Mouse (Mus musculus): Measurements from ENCODE around the gene Acaca. TPM values are rescaled to one million over a fixed set of nuclear protein-coding genes. Genes with fewer than 3 reads are reported as not detected.

Gene Acaca
- polyA plus RNA-seq, 1 experiment from 2014 or later, result 12.0 TPM

DNA sequence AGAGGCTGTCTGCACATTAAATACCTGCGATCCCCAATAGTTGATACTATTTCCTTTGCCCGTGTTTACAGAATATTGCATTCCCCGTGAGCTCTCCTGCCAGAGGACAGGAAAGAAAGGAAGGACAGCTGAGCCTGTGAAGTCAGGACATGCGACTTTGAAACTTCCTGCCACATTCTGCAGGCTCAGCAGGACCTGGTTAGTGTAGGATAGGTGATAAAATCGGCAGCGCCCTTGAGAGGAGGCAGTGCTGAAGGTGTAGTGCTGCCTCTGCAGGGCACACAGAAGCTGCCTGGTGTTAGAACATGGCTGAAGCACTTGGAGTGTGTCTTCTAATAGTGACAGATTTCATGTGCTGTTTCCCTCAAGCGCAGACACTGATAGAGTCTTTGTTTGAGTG is 264.1 kb downstream of the Acaca start:
- no peak overlapping the region for H3K4me3 ChIP-seq (ENCODE audit: low read length)
- no peak overlapping the region for H3K27ac ChIP-seq (ENCODE audit: low read length)
- WGBS, result 65% methylated on average over 7 of the region's 7 CpGs
- no peaks in the 10 kb centered on the region for H3K4me1 ChIP-seq (ENCODE audit: insufficient read depth, low read length)
- H3K9ac ChIP-seq (replicated peaks; ENCODE audit: low read length), result no peak overlapping the region
- peaks cover 8% of the 10 kb centered on the region; the same call in 1 of the 2 replicates for H3K36me3 ChIP-seq (ENCODE audit: insufficient read depth, low read length)
- no peak for ATAC-seq (ENCODE audit: low FRiP score, low TSS enrichment)
- no peak overlapping the region for H3K4me2 ChIP-seq (replicated peaks; ENCODE audit: low read depth, low read length)
- H3K27me3 ChIP-seq (ENCODE audit: insufficient read depth, low read length), result no peaks in the 10 kb centered on the region
- H3K9me3 ChIP-seq (ENCODE audit: low read length), result no peaks in the 10 kb centered on the region

DNA sequence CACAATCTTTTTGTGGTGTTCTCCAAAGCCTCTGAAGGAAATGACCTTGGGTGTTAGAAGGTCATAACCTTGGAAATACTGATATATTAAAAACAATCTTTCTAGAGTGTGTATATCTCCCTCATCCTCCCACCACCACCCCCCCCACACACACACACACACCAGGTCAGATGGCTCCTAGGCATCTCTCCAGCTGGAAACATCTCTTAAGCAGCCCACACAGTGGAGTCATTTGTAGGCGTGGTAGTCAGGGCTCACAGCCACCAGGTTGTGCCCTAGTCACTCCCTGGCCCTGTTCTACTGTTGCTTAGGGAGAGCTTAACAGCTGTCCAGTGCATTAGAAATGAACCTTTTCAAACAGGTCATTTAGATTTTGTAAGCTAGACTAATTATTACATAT is 265.5 kb downstream of the Acaca start:
- no peak overlapping the region for H3K9ac ChIP-seq (replicated peaks; ENCODE audit: low read length)
- no peak overlapping the region for H3K4me3 ChIP-seq (ENCODE audit: low read length)
- ATAC-seq (ENCODE audit: low FRiP score, low TSS enrichment), result no peak
- H3K27me3 ChIP-seq (ENCODE audit: insufficient read depth, low read length), result no peaks in the 10 kb centered on the region
- no peak overlapping the region for H3K4me2 ChIP-seq (replicated peaks; ENCODE audit: low read depth, low read length)
- WGBS, result 61% methylated on average over 1 of the region's 1 CpGs
- no peaks in the 10 kb centered on the region for H3K9me3 ChIP-seq (ENCODE audit: low read length)
- no peak overlapping the region for H3K27ac ChIP-seq (ENCODE audit: low read length)
- peaks cover 8% of the 10 kb centered on the region; the same call in 1 of the 2 replicates for H3K36me3 ChIP-seq (ENCODE audit: insufficient read depth, low read length)
- H3K4me1 ChIP-seq (ENCODE audit: insufficient read depth, low read length), result no peaks in the 10 kb centered on the region

DNA sequence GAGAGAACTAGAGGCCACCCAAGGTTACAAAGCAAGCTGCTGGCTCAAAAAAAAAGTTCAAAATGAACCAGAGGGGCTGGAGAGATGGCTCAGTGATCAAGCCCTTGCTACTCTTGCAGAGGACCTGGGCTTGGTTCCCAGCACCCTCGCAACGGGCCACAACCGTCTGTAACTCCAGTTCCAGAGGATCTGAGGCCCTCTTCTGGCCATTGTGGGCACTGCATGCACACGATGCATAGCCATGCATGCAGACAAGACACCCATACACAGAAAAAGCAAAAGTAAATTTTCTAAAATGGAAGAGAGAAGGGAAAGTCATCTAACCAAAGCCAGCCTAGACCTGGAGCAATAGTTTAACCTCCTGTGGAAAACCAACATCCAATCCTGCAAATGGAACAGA is 277.3 kb downstream of the Acaca start:
- H3K9ac ChIP-seq (replicated peaks; ENCODE audit: low read length), result no peak overlapping the region
- H3K9me3 ChIP-seq (ENCODE audit: low read length), result peaks cover 5% of the 10 kb centered on the region; the same call in 1 of the 2 replicates
- no peaks in the 10 kb centered on the region for H3K36me3 ChIP-seq (ENCODE audit: insufficient read depth, low read length)
- WGBS, result 94% methylated on average over 4 of the region's 4 CpGs
- no peaks in the 10 kb centered on the region for H3K27me3 ChIP-seq (ENCODE audit: insufficient read depth, low read length)
- ATAC-seq (ENCODE audit: low FRiP score, low TSS enrichment), result no peak
- no peak overlapping the region for H3K4me2 ChIP-seq (replicated peaks; ENCODE audit: low read depth, low read length)
- H3K4me3 ChIP-seq (ENCODE audit: low read length), result no peak overlapping the region
- H3K27ac ChIP-seq (ENCODE audit: low read length), result no peak overlapping the region
- H3K4me1 ChIP-seq (ENCODE audit: insufficient read depth, low read length), result no peaks in the 10 kb centered on the region

DNA sequence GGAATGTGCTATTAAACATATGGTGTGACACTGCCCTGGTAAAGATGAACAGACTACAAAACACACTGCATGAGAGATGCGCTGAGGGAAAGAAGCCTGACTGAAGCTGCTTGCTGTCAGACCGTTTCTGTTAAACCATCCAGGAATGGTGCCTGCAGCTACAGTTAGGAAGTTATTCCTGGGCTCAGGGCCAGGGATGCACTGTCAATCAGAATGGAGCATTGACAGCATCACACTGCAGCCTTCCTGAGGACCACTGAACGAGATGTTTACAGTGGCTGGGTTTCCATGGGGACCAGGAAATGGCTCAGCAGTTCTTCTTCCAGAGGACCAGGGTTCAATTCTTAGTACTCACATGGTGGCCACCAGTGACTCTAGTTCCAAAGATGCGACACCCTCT is 280.9 kb downstream of the Acaca start:
- WGBS, result 62% methylated on average over 4 of the region's 4 CpGs

DNA sequence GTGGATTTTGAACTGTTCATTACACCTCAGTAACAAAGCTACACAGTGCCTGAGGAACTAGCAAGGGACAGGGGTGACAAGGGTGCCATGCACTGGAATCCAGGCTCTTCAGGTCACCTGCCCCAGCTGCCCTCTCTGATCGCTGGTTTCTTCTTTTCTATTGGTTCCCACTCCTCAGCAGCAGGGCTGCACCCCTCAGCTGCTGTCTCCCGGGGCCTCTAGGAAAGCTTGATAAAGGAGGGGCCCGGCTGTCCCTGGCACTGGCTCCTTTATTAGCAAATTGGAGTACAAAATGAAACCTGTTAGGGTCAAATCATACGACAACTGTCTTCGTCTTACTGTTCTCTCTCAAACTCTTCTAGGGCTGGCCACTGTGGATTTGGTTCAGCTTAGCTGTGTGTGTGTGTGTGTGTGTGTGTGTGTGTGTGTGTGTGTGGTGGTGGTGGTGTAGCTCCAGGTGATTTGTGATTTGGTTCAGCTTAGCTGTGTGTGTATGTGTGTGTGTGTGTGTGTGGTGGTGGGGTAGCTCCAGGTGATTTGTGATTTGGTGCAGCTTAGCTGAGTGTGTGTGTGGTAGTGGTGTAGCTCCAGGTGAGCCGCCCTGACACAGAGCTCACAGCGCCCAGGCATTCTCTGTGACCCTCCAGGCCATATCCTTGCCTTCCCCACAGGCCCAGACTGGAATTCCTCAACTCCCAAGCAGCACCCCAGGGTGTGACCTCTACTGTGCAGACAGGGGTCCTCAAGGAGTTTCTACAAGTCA is 281.6 kb downstream of the Acaca start:
- 0 out of 2 replicates have a peak, but pooled peaks cover 5% of the 10 kb centered on the region for H3K9me3 ChIP-seq (ENCODE audit: low read length)
- H3K4me1 ChIP-seq (ENCODE audit: insufficient read depth, low read length), result no peaks in the 10 kb centered on the region
- no peaks in the 10 kb centered on the region for H3K27me3 ChIP-seq (ENCODE audit: insufficient read depth, low read length)
- no peak overlapping the region for H3K27ac ChIP-seq (ENCODE audit: low read length)
- WGBS, result 73% methylated on average over 7 of the region's 7 CpGs
- H3K9ac ChIP-seq (replicated peaks; ENCODE audit: low read length), result no peak overlapping the region
- H3K4me2 ChIP-seq (replicated peaks; ENCODE audit: low read depth, low read length), result no peak overlapping the region
- H3K4me3 ChIP-seq (ENCODE audit: low read length), result no peak overlapping the region
- no peak for ATAC-seq (ENCODE audit: low FRiP score, low TSS enrichment)
- no peaks in the 10 kb centered on the region for H3K36me3 ChIP-seq (ENCODE audit: insufficient read depth, low read length)

More for the DNA sequence above, 280.9 kb downstream of the Acaca start:
- no peaks in the 10 kb centered on the region for H3K27me3 ChIP-seq (ENCODE audit: insufficient read depth, low read length)
- H3K4me1 ChIP-seq (ENCODE audit: insufficient read depth, low read length), result no peaks in the 10 kb centered on the region
- no peak for ATAC-seq (ENCODE audit: low FRiP score, low TSS enrichment)
- no peak overlapping the region for H3K4me3 ChIP-seq (ENCODE audit: low read length)
- H3K4me2 ChIP-seq (replicated peaks; ENCODE audit: low read depth, low read length), result no peak overlapping the region
- H3K9me3 ChIP-seq (ENCODE audit: low read length), result peaks cover 5% of the 10 kb centered on the region; the same call in 1 of the 2 replicates
- no peak overlapping the region for H3K9ac ChIP-seq (replicated peaks; ENCODE audit: low read length)
- H3K27ac ChIP-seq (ENCODE audit: low read length), result no peak overlapping the region
- no peaks in the 10 kb centered on the region for H3K36me3 ChIP-seq (ENCODE audit: insufficient read depth, low read length)

DNA sequence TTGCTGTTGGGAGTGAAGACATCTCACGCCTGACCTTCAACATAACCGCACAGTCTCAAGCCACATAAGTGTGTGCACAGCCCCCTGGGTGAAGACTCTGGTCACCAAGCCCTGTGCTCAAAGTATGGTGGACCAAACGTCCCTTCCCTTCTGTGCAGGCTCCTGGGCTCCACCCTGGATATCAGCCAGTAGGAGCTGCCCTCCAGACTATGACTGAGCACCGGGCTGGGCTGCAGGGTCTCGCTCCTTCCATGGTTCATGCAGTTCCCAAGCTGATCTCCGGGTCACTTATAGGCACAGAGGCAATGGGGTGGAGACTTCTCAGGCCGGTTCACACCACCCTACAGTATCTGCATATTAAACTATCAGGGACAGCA is 282.2 kb downstream of the Acaca start:
- Histone ChIP-seq H3K4me2 (replicated peaks; ENCODE audit: low read depth, low read length) (no peak overlapping the region), H3K36me3 (ENCODE audit: insufficient read depth, low read length) (no peaks in the 10 kb centered on the region), H3K4me3 (ENCODE audit: low read length) (no peak overlapping the region), H3K27me3 (ENCODE audit: insufficient read depth, low read length) (no peaks in the 10 kb centered on the region), H3K4me1 (ENCODE audit: insufficient read depth, low read length) (no peaks in the 10 kb centered on the region), H3K9ac (replicated peaks; ENCODE audit: low read length) (no peak overlapping the region), H3K27ac (ENCODE audit: low read length) (no peak overlapping the region), H3K9me3 (ENCODE audit: low read length) (0 out of 2 replicates have a peak, but pooled peaks cover under 1% of the 10 kb centered on the region)
- ATAC-seq (ENCODE audit: low FRiP score, low TSS enrichment), result no peak
- WGBS, result 66% methylated on average over 7 of the region's 7 CpGs

DNA sequence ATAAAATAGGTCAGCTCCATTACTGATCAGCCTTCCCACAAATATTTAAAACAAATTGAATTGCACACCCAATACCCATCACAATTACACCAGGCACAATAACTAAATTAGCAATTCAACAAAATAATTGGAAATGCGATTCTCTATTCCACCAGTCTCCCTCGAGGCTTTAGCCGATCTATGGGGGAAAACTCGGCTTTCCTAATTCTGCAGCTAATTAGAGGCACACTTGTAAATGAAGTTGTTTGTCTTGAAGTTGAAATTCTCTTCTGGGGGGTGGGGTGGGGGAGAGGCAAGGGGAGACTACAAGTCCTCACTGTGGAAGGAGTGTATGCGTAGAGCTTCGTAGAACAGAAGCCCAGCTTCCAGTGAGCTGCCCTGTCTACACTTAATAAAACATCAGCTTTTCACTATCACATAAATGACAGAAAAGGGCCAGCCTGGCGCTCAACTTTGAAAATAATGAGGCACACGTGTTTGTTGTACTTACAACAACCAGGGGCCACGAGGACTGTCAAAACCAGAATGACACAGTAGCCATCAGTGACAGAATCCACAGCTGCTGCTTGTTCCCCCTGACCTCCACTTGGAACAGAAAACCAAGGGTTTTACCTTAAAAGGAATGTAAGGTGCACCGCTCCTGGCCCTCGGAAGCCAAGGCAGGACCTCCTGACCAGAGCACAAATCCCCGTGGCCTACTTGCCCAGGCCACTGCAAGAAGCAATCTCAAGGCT is 282.9 kb downstream of the Acaca start:
- ATAC-seq (ENCODE audit: low FRiP score, low TSS enrichment), result no peak
- no peak overlapping the region for H3K4me3 ChIP-seq (ENCODE audit: low read length)
- H3K9me3 ChIP-seq (ENCODE audit: low read length), result no peaks in the 10 kb centered on the region
- H3K4me2 ChIP-seq (replicated peaks; ENCODE audit: low read depth, low read length), result no peak overlapping the region
- 56% methylated on average over 12 of the region's 12 CpGs for WGBS
- no peak overlapping the region for H3K9ac ChIP-seq (replicated peaks; ENCODE audit: low read length)
- no peaks in the 10 kb centered on the region for H3K27me3 ChIP-seq (ENCODE audit: insufficient read depth, low read length)
- no peaks in the 10 kb centered on the region for H3K36me3 ChIP-seq (ENCODE audit: insufficient read depth, low read length)
- no peak overlapping the region for H3K27ac ChIP-seq (ENCODE audit: low read length)
- H3K4me1 ChIP-seq (ENCODE audit: insufficient read depth, low read length), result no peaks in the 10 kb centered on the region

DNA sequence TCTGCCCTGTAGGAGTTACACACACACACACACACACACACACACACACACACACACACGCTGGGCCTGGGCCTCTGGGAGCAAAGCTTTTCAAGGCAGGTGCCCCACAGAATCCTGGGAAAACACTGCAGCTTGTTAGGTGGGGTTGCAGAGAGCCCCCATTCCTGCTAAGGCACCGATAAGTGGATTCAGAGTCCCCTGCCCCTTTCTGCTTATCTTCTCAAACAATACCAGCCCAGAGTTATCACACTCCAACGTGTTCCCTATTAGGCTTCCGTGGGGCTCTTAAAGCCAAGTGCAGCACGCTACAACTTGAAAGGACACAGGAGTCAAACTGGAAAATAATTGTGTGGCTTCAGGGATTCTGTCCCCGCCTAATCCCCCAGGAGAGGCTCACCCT is 283.6 kb downstream of the Acaca start:
- Histone ChIP-seq H3K9ac (replicated peaks; ENCODE audit: low read length) (no peak overlapping the region), H3K9me3 (ENCODE audit: low read length) (no peaks in the 10 kb centered on the region), H3K4me3 (ENCODE audit: low read length) (no peak overlapping the region), H3K36me3 (ENCODE audit: insufficient read depth, low read length) (no peaks in the 10 kb centered on the region), H3K4me1 (ENCODE audit: insufficient read depth, low read length) (no peaks in the 10 kb centered on the region), H3K27me3 (ENCODE audit: insufficient read depth, low read length) (no peaks in the 10 kb centered on the region), H3K27ac (ENCODE audit: low read length) (no peak overlapping the region), H3K4me2 (replicated peaks; ENCODE audit: low read depth, low read length) (no peak overlapping the region)
- ATAC-seq (ENCODE audit: low FRiP score, low TSS enrichment), result no peak
- WGBS, result 76% methylated on average over 6 of the region's 6 CpGs

DNA sequence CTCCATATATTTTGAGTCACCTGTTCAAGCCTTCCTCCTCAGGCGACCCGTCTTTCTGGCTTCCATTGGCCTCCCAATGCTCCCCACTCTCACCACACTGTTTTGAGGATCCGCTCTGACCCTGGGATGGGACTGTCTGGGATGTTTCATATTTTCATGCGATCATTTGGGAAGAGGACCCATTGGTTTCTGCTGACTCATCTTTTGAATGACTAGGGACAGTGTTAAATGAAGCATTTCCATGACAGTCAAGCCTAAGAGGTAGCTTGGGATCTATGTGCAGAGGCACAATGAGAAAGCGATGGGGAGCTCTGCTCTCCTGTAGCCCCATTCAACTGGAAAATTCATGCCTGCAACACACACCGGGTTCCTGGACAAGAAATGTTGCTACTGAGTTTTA is 291.3 kb downstream of the Acaca start:
- WGBS, result 94% methylated on average over 6 of the region's 6 CpGs
- no peak overlapping the region for H3K27ac ChIP-seq (ENCODE audit: low read length)
- no peak for ATAC-seq (ENCODE audit: low FRiP score, low TSS enrichment)

More for the DNA sequence above, 291.3 kb downstream of the Acaca start:
- H3K36me3 ChIP-seq (ENCODE audit: insufficient read depth, low read length), result no peaks in the 10 kb centered on the region
- no peak overlapping the region for H3K4me3 ChIP-seq (ENCODE audit: low read length)
- no peaks in the 10 kb centered on the region for H3K27me3 ChIP-seq (ENCODE audit: insufficient read depth, low read length)
- H3K4me1 ChIP-seq (ENCODE audit: insufficient read depth, low read length), result peaks cover 2% of the 10 kb centered on the region; the same call in 1 of the 2 replicates
- H3K4me2 ChIP-seq (replicated peaks; ENCODE audit: low read depth, low read length), result no peak overlapping the region
- no peak overlapping the region for H3K9ac ChIP-seq (replicated peaks; ENCODE audit: low read length)
- no peaks in the 10 kb centered on the region for H3K9me3 ChIP-seq (ENCODE audit: low read length)

Measured in kidney, embryonic 16.5 days (tissue).